Mouse (Mus musculus) kidney, adult 2 months (tissue): ENCODE data around the gene Trp53tg5.

Experiments
- CTCF ChIP-seq: fragments of 200-500 bp; conservative IDR thresholded peaks from 2 replicates; pipeline ENCODE4 v1.5.1; 2011; ENCODE audit warnings: low read depth, mild to moderate bottlenecking, control low read depth, low read length, moderate library complexity, mixed read lengths; ENCODE audit not compliant: insufficient read depth, insufficient read length
- POLR2A ChIP-seq: fragments of 200-500 bp; IDR thresholded peaks from one replicate; pipeline ENCODE4 v1.6.1; 2011; ENCODE audit warnings: low read depth, low read length, control low read depth

GRCm38 (mm10) chr2:164422675-164423393 lies 50.7 kb downstream of the Trp53tg5 start:
- no peak for TF ChIP-seq CTCF
- TF ChIP-seq POLR2A: no peak
